Mouse (Mus musculus) cerebellum, postnatal 10 days (tissue): ENCODE measurements at regions not wholly inside any gene's neighbourhood (a gene's known extent, or its start where the extent isn't known, plus 50 kb on each side); places are given as distances from the start of the nearest gene placed in this dataset.

ENCODE experiments used
- DNase-seq, 2 experiments: peaks; one replicate each; pipeline ENCODE4 v3.0.0; 2021; ENCODE audit warnings: mixed read lengths in 2 of 2

GRCm38 (mm10) chr9:46736232-46736631 lies 262.3 kb upstream of the Gm4791 start:
- DNase-seq: peak; percentile 26 to 42

DNA sequence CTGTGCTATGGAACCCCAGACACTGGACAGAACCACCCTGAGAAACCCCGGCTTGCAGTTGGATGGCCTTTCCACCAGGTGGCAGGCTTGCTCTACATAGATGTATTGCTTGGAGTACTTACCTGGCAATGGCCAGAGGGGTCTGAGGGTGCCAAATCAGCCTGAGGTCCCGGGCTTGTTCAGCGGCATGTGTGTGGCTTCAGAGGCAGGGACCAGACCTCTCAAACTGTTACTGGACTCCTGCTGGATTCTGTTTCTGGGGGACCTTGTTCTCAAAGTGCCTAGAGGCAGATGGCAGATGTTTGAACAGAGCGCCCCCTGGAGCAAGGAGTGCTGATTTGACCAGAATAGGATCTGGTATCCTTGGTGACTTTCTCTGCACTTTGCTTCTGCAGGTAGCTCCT lies 262.9 kb upstream of the Gm4791 start:
- DNase-seq: peak; percentile 96 to 98

DNA sequence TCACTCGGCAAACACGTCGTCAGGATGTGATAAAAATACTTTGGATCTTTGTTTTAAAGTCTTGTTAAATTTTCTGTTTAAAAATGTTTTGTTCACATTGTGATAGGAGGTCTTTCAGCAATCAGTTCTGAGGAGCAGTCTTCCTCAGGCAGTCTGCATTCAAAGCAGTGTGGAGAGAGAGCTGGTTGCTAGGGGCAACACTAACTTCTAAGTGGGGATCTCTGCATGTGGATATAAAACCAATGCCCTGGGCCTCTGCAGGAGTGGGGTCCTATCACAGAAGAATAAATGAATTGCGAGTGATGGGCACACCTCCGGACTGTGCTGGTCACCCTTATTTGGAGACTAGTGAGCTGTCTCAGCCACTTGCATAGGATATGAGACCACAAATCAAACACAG lies 270.1 kb upstream of the Gm4791 start:
- DNase-seq: no peak

DNA sequence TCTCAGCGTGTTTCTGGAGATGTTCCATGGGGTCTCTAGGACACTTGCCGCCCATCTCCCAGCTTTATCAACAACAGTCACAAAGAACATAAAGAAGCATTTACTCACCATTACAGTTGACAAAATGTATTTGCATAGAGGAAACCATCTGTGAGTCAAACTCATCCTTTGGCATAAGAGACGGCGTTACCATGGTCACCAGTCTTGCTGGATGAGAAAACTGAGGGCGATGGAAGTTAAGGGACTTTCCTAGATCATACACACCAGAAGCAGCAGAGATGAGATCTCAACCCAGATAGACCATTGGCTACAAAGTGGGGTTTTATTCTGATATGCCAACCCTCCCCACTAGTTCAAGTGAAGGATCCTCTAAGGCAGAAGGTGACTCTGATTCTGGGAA lies 274.3 kb upstream of the Gm4791 start:
- no peak for DNase-seq

- DNase-seq: no peak
These were observed 285.1 kb upstream of the Gm4791 start for GRCm38 (mm10) chr9:46713415-46713814.

DNA sequence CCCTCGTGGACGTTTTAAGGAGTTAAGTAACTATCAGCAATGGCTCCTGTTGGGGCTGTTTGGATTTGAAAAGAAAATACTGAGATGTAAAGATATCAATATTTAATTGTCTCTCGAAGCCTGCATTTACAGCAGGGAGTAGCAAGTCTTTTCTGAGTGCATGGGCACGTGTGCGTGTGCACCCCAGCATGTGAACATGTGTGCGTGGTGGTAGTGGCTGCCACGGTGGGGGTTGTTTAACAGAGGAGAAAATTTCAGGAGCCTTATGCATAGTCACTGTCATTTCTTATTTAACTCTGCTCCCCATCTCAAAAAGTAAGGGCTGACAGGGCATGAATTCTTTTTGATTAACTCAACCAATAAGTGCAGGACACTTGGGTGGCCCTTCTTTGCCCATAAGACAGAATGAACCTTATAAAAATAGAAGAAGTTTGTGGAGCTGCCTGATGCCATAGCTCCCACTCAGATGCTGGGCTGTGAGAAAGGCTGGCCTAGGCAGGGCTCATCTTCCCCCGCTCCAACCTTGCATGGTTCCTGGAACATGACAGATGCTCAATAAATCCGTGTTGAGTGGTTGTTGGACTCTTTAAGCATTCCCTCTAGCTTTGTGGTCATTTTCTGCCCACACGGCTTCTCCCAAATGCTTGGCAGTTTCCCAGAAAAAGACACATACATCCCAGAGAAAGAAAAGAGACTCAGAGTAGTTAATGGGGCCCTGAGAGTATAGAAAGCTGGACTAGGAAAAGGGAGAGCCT lies 294.2 kb upstream of the Gm4791 start:
- peak in 1 of 2 experiments; percentile 8 for DNase-seq

DNA sequence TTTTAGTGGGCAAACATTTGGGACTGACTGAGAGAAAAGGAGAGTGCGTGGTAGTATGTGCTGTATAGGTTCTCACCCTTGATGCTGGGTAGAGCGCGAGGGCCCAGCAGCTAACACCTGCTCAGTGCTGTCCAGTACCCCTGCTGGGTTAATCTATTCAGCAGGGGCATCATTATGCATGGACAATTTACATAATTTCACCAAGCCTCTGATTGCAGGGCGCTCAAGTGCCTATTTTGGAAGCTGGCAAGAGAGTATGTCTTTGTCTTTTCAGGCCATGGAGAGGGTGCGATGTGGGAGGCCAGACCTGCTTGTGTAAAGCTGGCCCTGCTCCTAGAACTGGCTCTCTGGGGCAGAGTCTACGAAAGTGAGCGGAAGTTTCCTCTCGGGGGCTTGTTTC lies 294.9 kb upstream of the Gm4791 start:
- peak; percentile 9 to 18 for DNase-seq

GRCm38 (mm10) chr9:46702901-46703636 lies 295.5 kb upstream of the Gm4791 start:
- no peak for DNase-seq

GRCm38 (mm10) chr9:46702053-46702900 lies 296.3 kb upstream of the Gm4791 start:
- DNase-seq: peak; percentile 17 to 22

DNA sequence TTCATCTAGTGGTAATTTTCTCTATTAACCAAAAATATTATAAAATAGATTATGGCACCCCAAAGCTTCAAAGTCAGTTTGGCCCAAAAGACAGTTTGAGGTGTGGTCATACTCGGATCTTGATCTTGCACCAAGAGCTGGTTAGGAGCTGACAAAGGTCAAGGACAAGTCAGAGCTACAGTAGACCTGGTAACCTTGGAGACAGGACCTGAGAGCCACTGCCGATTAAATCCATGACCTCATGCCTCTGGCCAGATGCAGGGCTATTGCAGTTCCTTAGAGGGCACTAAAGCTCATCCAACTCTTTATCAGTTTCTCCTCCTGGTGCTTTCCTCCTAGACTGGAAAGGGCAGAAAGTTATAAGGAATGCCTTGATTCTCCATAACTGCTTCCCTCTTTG lies 302.4 kb upstream of the Gm4791 start:
- no peak for DNase-seq

- peak; percentile 18 for DNase-seq
These were observed 309.2 kb upstream of the Gm4791 start for GRCm38 (mm10) chr9:46689331-46689730.

DNA sequence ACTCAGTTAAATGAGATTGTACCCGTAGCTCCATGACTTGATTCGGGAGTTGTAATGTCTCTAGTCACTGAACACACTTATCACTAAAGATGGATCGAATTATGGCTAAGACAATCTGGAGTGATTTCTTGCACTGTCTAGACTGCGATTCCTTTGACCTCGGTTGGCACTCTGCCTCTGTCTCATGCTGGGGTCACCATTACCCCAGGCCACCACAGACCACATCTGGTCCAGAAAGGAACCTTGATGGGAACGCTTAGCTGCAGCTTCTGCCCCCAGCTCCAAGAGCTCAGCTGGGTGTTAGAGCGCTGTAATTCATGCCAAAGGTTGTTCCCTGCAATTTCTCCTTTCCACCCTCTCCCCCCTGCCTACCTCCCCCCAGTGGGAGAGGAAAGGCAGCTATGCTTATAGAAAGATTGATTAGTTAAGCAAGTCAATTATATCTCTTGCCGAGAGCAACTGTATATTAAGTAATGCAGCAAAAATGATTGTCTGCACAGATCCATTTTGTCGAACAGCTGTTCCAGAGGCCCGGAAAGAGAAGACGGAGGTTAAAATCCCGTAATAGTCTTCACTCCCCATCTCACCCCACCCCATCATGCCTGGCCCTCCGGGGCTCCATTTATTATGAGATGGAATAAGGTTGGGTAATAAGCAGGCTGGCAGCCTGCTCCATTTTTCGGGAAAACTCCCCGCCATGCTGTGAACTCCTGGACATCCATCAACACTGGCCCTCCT lies 314.3 kb upstream of the Gm4791 start:
- no peak for DNase-seq

GRCm38 (mm10) chr9:46672050-46672449 lies 326.5 kb upstream of the Gm4791 start:
- DNase-seq: no peak

DNA sequence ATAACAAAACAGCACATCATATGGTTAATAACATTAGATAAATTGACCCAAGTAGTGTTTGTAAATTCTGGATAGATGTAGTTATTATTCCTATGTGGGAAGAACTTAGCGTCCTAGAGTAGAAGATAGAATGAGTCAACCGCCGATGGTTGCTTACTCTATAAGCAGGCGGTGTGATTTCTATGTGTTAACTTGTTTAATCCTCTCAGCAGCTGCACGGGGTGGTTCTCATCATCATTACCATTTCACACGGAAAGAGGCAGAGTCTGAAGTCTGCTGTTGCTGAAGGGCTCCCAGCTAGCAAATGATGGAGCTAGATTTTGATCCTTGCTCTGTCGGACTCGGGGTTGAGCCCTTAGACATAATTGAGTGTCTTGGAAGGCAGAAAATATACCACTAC lies 334.6 kb upstream of the 4931429L15Rik start:
- no peak for DNase-seq

- peak in 1 of 2 experiments; percentile 25 for DNase-seq
These were observed 327.6 kb upstream of the 4931429L15Rik start for GRCm38 (mm10) chr9:46647238-46647922.

DNA sequence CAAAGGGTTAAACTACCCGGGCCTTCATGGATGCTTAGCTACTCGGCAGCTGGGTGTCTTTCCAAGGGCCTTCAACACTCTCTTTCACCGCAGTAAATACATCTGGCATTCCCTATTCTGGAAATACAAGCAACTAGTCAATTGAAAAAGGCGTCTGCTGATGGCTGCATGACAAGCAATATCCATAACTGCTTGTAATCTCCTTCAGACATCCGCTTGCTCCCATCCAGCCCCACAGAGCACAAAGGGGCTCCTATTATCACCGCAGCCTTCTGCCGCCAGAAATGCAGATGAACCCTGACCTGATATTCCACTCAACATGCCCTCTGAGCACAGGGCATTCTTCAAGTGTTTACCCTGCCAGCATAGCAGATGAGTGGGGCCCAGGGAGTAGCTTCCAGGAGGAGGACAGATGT lies 325.7 kb upstream of the 4931429L15Rik start:
- no peak for DNase-seq

GRCm38 (mm10) chr9:46643551-46643950 lies 323.8 kb upstream of the 4931429L15Rik start:
- no peak for DNase-seq

DNA sequence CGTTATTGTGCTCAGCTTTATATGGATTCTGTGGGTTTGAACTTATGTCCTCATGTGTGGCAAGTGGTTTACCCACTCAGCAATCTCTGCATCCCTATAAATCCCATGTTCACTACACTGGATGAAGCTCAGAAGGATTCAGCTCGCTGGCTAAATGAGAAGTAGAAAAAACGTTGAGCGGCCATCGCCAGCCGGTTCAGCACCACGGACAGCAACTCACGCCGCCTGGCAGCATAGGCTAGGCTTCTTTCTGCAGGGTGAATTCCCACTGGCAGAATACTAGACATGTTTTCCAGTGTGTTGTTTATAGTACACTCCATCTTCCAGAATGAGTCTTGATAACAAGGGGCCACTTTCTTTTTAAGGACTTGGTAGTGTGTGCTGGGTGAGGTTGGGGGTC lies 322.9 kb upstream of the 4931429L15Rik start:
- DNase-seq: peak; percentile 35 to 52

- DNase-seq: peak; percentile 95 to 96
These were observed 316.6 kb upstream of the 4931429L15Rik start for GRCm38 (mm10) chr9:46636261-46637010.

DNA sequence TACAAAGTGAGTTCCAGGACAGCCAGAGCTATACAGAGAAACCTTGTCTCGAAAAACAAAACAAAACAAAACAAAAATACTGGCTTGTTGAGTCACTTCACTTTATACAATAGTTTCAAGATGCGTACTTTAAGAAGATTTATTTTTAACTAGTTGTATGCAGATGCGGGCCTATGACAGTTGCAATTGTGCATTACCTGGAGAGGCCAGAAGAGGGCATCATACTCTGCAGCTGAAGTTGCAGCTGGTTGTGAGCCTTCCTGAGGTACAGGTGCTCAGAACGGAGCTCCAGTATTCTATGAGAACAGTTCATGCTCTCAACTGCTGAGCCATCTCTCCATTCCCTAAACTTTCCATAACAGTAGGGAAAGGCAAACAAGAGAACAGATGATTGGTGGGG lies 314.2 kb upstream of the 4931429L15Rik start:
- peak in 1 of 2 experiments; percentile 42 for DNase-seq

DNA sequence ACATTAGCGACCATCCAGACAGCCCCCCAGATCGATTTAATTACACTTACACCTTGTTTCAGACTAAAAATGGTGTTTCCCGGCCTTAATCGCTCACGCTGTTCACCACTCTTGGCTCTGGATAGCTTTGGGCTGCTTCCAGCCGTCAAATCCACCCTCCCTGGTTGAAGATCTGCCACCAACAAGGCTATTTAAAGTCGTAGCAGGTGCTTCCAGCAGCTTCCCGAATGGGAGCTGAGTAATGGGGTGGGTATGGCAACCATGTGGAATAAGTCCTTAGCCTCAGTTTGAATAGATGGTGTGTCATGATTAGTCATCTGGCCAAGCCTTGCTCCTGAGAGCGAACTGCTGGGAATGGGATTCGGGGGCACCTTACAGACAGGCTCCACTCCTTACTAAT lies 312.8 kb upstream of the 4931429L15Rik start:
- peak; percentile 88 to 89 for DNase-seq
